Mouse (Mus musculus): ENCODE measurements around the gene Prr7.
A peak's percentile ranks its signal among the peaks of the same experiment; 100 is the strongest.

The Prr7 gene

GRCm38 (mm10) chr13:55464027-55464884, at the start of gene Prr7:
Gene Prr7 (plus strand): TSS chr13:55464267.
- DNase-seq (ENCODE audit: low read depth): peak; percentile 87

- no peak for DNase-seq (ENCODE audit: low read depth)
These were observed 49.2 kb upstream of the Prr7 start, which contains the start of gene Pfn3 for GRCm38 (mm10) chr13:55414743-55415380. Gene Pfn3 (minus strand): TSS chr13:55415232.

GRCm38 (mm10) chr13:55418004-55418403, 46.1 kb upstream of the Prr7 start:
- DNase-seq (ENCODE audit: low read depth): peak; percentile 93

- no peak for DNase-seq (ENCODE audit: low read depth)
These were observed 44.9 kb upstream of the Prr7 start for GRCm38 (mm10) chr13:55419142-55419541.

GRCm38 (mm10) chr13:55420018-55420932, 43.8 kb upstream of the Prr7 start:
- DNase-seq (ENCODE audit: low read depth): peak; percentile 43

- peak; percentile 90 for DNase-seq (ENCODE audit: low read depth)
These were observed 42.9 kb upstream of the Prr7 start for GRCm38 (mm10) chr13:55420933-55421800.

GRCm38 (mm10) chr13:55426613-55427012, 37.5 kb upstream of the Prr7 start, which contains the start of gene F12:
Gene F12 (minus strand): TSS chr13:55426793.
- DNase-seq (ENCODE audit: low read depth): no peak

- no peak for DNase-seq (ENCODE audit: low read depth)
These were observed 34.7 kb upstream of the Prr7 start for GRCm38 (mm10) chr13:55429226-55429888.

GRCm38 (mm10) chr13:55430566-55430965, 33.5 kb upstream of the Prr7 start:
- DNase-seq (ENCODE audit: low read depth): no peak

GRCm38 (mm10) chr13:55431889-55432685, 32.0 kb upstream of the Prr7 start:
- peak; percentile 89 for DNase-seq (ENCODE audit: low read depth)

GRCm38 (mm10) chr13:55437111-55437629, 26.9 kb upstream of the Prr7 start:
- peak; percentile 48 for DNase-seq (ENCODE audit: low read depth)

- DNase-seq (ENCODE audit: low read depth): peak; percentile 83
These were observed 20.2 kb upstream of the Prr7 start for GRCm38 (mm10) chr13:55443799-55444285.

- peak; percentile 91 for DNase-seq (ENCODE audit: low read depth)
These were observed 19.7 kb upstream of the Prr7 start for GRCm38 (mm10) chr13:55444286-55444936.

GRCm38 (mm10) chr13:55444937-55445315, 19.1 kb upstream of the Prr7 start, which contains the start of gene Grk6:
Gene Grk6 (plus strand): TSS chr13:55445072.
- peak; percentile 99 for DNase-seq (ENCODE audit: low read depth)

GRCm38 (mm10) chr13:55445361-55446091, 18.5 kb upstream of the Prr7 start:
- DNase-seq (ENCODE audit: low read depth): peak; percentile 69

GRCm38 (mm10) chr13:55446483-55447105, 17.5 kb upstream of the Prr7 start:
- DNase-seq (ENCODE audit: low read depth): peak; percentile 37

- peak; percentile 72 for DNase-seq (ENCODE audit: low read depth)
These were observed 16.5 kb upstream of the Prr7 start for GRCm38 (mm10) chr13:55447543-55447943.
